Mouse (Mus musculus) forebrain, embryonic 11.5 days (tissue): Measurements from ENCODE around the gene Izumo4. TPM values are rescaled to one million over a fixed set of nuclear protein-coding genes. Genes with fewer than 3 reads are reported as not detected.

ENCODE experiments used
- ATAC-seq: fragments of 200-750 bp; cut with Nextera tagmentation; replicated peaks from 2 replicates; pipeline ENCODE4 v1.8.0; 2017; ENCODE audit warnings: moderate TSS enrichment; ENCODE audit not compliant: low FRiP score
- DNase-seq: peaks from one replicate; pipeline ENCODE4 v3.0.0-alpha.2; 2017; ENCODE audit warnings: low spot score
- H3K27ac ChIP-seq: fragments of 300-500 bp; sonication (generic); 2 replicates; pipeline ENCODE4 v1.5.1; 2014; ENCODE audit warnings: low read depth, low read length
- H3K27me3 ChIP-seq: fragments of 300-500 bp; sonication (generic); 2 replicates; pipeline ENCODE4 v1.6.1; 2014; ENCODE audit warnings: mild to moderate bottlenecking, low read length, mixed read lengths; ENCODE audit not compliant: control insufficient read depth, insufficient read depth
- H3K36me3 ChIP-seq: fragments of 300-500 bp; sonication (generic); 2 replicates; pipeline ENCODE4 v1.6.1; 2014; ENCODE audit warnings: mild to moderate bottlenecking, low read length, moderate library complexity, mixed read lengths; ENCODE audit not compliant: control insufficient read depth, insufficient read depth
- H3K4me1 ChIP-seq: fragments of 300-500 bp; sonication (generic); replicated peaks from 2 replicates; pipeline ENCODE4 v1.6.1; 2014; ENCODE audit warnings: low read length, mixed read lengths; ENCODE audit not compliant: control insufficient read depth, insufficient read depth
- H3K4me2 ChIP-seq: fragments of 300-500 bp; sonication (generic); 2 replicates; pipeline ENCODE4 v1.6.1; 2014; ENCODE audit warnings: low read depth, mild to moderate bottlenecking, low read length, moderate library complexity, mixed read lengths; ENCODE audit not compliant: severe bottlenecking
- H3K4me3 ChIP-seq: fragments of 300-500 bp; sonication (generic); 2 replicates; pipeline ENCODE4 v1.5.1; 2014; ENCODE audit warnings: low read depth, low read length
- H3K9ac ChIP-seq: fragments of 300-500 bp; sonication (generic); 2 replicates; pipeline ENCODE4 v1.6.1; 2014; ENCODE audit warnings: low read length
- H3K9me3 ChIP-seq: fragments of 300-500 bp; sonication (generic); 2 replicates; pipeline ENCODE4 v1.6.1; 2016; ENCODE audit warnings: low read length, mixed read lengths; ENCODE audit not compliant: control insufficient read depth
- WGBS: fragments of 180-500 bp; shearing (Covaris S2); extraction: QIAGEN DNeasy Blood & Tissue Kit; methylation state at CpG from one replicate; pipeline ENCODE4 v1.1.7; 2014; 5-methylcytosine and 5-hydroxymethylcytosine counted together
- polyA plus RNA-seq: library from polyadenylated mRNA; unstranded; fragments of >200 nt; fragmentation: Nextera tagmentation; extraction: Ambion mirVana; gene quantifications from 2 replicates; pipeline ENCODE4 v1.2.1, GENCODE M21; 2014

Gene Izumo4
- polyA plus RNA-seq, 1 experiment from 2014 or later = 4.8 TPM

GRCm38 (mm10) chr10:80679556-80680259 is 22.3 kb upstream of the Izumo4 start:
- Histone ChIP-seq H3K9me3 (no peaks in the 10 kb centered on the region), H3K4me3 (no peak overlapping the region), H3K9ac (no peak overlapping the region), H3K36me3 (no peaks in the 10 kb centered on the region), H3K4me2 (no peak overlapping the region), H3K4me1 (peaks cover 21% of the 10 kb centered on the region), H3K27ac (no peak overlapping the region), H3K27me3 (no peaks in the 10 kb centered on the region)
- DNase-seq (no peak), ATAC-seq (no peak)
- WGBS = 72% methylated on average over 9 of the region's 9 CpGs

GRCm38 (mm10) chr10:80680260-80680696 is 21.7 kb upstream of the Izumo4 start:
- WGBS = 83% methylated on average over 2 of the region's 2 CpGs
- H3K4me2 ChIP-seq = no peak overlapping the region

GRCm38 (mm10) chr10:80682003-80682402 is 20.0 kb upstream of the Izumo4 start:
- ATAC-seq = no peak

More at GRCm38 (mm10) chr10:80680260-80680696, 21.7 kb upstream of the Izumo4 start:
- no peak for DNase-seq
- Histone ChIP-seq H3K4me1 (peaks cover 19% of the 10 kb centered on the region; the same call in 1 of the 2 replicates), H3K9me3 (no peaks in the 10 kb centered on the region), H3K27ac (no peak overlapping the region), H3K9ac (no peak overlapping the region), H3K4me3 (no peak overlapping the region), H3K36me3 (no peaks in the 10 kb centered on the region), H3K27me3 (no peaks in the 10 kb centered on the region)
- no peak for ATAC-seq

DNA sequence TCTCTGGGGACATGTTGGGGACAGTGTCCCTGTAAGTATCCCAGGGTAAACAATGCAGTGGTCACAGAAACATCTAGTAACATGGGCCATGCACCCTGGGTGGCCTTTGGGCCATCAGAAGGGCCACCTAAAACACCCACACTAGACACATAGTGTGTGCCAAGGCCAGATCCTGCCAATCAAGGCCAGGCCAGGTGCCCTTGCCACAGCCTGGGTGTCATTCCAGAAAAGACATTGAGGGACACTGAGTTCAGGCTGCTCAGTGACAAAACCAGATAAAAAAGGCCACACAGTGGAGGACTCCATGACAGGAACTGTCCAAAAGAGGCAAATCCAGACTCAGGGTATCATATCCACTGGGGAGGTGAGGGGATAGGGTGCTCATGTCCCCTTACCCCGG is 18.3 kb upstream of the Izumo4 start:
- ATAC-seq = no peak
- 100% methylated on average over 1 of the region's 1 CpGs for WGBS
- H3K27me3 ChIP-seq = no peaks in the 10 kb centered on the region
- DNase-seq = no peak
- H3K4me1 ChIP-seq = peaks cover 4% of the 10 kb centered on the region; the same call in 1 of the 2 replicates
- H3K9me3 ChIP-seq = no peaks in the 10 kb centered on the region
- H3K36me3 ChIP-seq = 0 out of 2 replicates have a peak, but pooled peaks cover 2% of the 10 kb centered on the region
- no peak overlapping the region for H3K27ac ChIP-seq
- H3K4me3 ChIP-seq = no peak overlapping the region
- H3K9ac ChIP-seq = no peak overlapping the region
- no peak overlapping the region for H3K4me2 ChIP-seq

More at GRCm38 (mm10) chr10:80682003-80682402, 20.0 kb upstream of the Izumo4 start:
- H3K27ac ChIP-seq = no peak overlapping the region
- H3K4me2 ChIP-seq = no peak overlapping the region
- no peaks in the 10 kb centered on the region for H3K9me3 ChIP-seq
- H3K4me3 ChIP-seq = no peak overlapping the region
- H3K9ac ChIP-seq = no peak overlapping the region
- 94% methylated on average over 6 of the region's 6 CpGs for WGBS
- peaks cover 16% of the 10 kb centered on the region; the same call in 1 of the 2 replicates for H3K4me1 ChIP-seq
- DNase-seq = no peak
- H3K27me3 ChIP-seq = no peaks in the 10 kb centered on the region
- H3K36me3 ChIP-seq = 0 out of 2 replicates have a peak, but pooled peaks cover 2% of the 10 kb centered on the region

GRCm38 (mm10) chr10:80684214-80684613 is 17.8 kb upstream of the Izumo4 start:
- peaks cover 4% of the 10 kb centered on the region for H3K36me3 ChIP-seq
- 49% methylated on average over 6 of the region's 6 CpGs for WGBS
- no peaks in the 10 kb centered on the region for H3K4me1 ChIP-seq
- ATAC-seq = no peak
- DNase-seq = no peak
- no peak overlapping the region for H3K9ac ChIP-seq
- H3K27me3 ChIP-seq = no peaks in the 10 kb centered on the region
- H3K9me3 ChIP-seq = no peaks in the 10 kb centered on the region
- H3K4me3 ChIP-seq = no peak overlapping the region
- H3K4me2 ChIP-seq = no peak overlapping the region
- no peak overlapping the region for H3K27ac ChIP-seq

GRCm38 (mm10) chr10:80684984-80685383 is 17.0 kb upstream of the Izumo4 start:
- H3K4me3 ChIP-seq = no peak overlapping the region
- DNase-seq (no peak), ATAC-seq (no peak)
- no peaks in the 10 kb centered on the region for H3K27me3 ChIP-seq
- H3K36me3 ChIP-seq = peaks cover 11% of the 10 kb centered on the region
- no peak overlapping the region for H3K4me2 ChIP-seq
- H3K4me1 ChIP-seq = no peaks in the 10 kb centered on the region
- H3K9me3 ChIP-seq = no peaks in the 10 kb centered on the region
- H3K27ac ChIP-seq = no peak overlapping the region
- 90% methylated on average over 4 of the region's 4 CpGs for WGBS
- H3K9ac ChIP-seq = no peak overlapping the region

DNA sequence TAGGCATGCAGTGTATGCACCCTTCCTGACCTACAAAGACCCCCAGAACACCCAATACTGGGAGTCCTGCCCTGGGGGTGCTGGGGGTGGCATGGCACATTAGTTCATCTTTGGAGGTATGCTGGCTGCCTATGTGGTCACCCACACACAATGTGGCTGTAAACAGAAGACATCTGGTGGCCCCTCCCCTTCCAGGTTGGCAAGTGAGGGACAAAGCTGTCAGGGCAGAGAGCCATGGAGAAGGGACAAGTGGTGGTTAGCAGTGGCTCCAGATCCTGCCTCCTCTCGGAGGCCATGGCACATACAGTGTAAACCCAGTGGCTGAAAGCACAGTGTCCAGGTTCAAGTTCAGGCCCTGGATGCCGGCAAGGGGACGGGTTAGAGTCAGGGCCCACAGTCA is 15.4 kb upstream of the Izumo4 start:
- Histone ChIP-seq H3K27ac (no peak overlapping the region), H3K4me1 (no peaks in the 10 kb centered on the region), H3K9me3 (no peaks in the 10 kb centered on the region), H3K4me2 (no peak overlapping the region), H3K36me3 (peaks cover 11% of the 10 kb centered on the region), H3K4me3 (no peak overlapping the region), H3K27me3 (no peaks in the 10 kb centered on the region), H3K9ac (no peak overlapping the region)
- no peak for DNase-seq
- 94% methylated on average over 3 of the region's 3 CpGs for WGBS
- ATAC-seq = no peak

- H3K9me3 ChIP-seq = no peaks in the 10 kb centered on the region
- 52% methylated on average over 5 of the region's 5 CpGs for WGBS
- no peak overlapping the region for H3K4me3 ChIP-seq
- DNase-seq (no peak), ATAC-seq (no peak)
- H3K4me1 ChIP-seq = no peaks in the 10 kb centered on the region
- H3K36me3 ChIP-seq = peaks cover 11% of the 10 kb centered on the region
- no peaks in the 10 kb centered on the region for H3K27me3 ChIP-seq
- H3K4me2 ChIP-seq = no peak overlapping the region
- no peak overlapping the region for H3K27ac ChIP-seq
- H3K9ac ChIP-seq = no peak overlapping the region
These were observed 14.1 kb upstream of the Izumo4 start for GRCm38 (mm10) chr10:80687850-80688249.
